Mouse (Mus musculus) frontal cortex, postnatal 14 days (tissue): ENCODE results near the gene Hddc3.
"Not testable (repeated sequence)": the region's sequence is repeated elsewhere in the genome, so short reads cannot be mapped to it uniquely, and the experiment has no call there.

Source experiments
- DNase-seq, 2 experiments: peaks; one replicate each; pipeline ENCODE4 v3.0.0; 2022; ENCODE audit warnings: low spot score in 2 of 2

Hddc3 gene

GRCm38 (mm10) chr7:80369967-80370431 lies 27.1 kb downstream of the Hddc3 start:
- no peak for DNase-seq

GRCm38 (mm10) chr7:80370649-80371040 lies 27.7 kb downstream of the Hddc3 start:
- DNase-seq, result peak; percentile 73 to 76

- peak in 1 of 2 experiments; percentile 67 for DNase-seq
Measured at GRCm38 (mm10) chr7:80371041-80371751, 28.3 kb downstream of the Hddc3 start, which contains the start of gene Man2a2. Gene Man2a2, minus strand, starts transcription at chr7:80371375.

GRCm38 (mm10) chr7:80372166-80372565 lies 29.3 kb downstream of the Hddc3 start:
- DNase-seq, result no peak

GRCm38 (mm10) chr7:80372667-80373066 lies 29.8 kb downstream of the Hddc3 start:
- DNase-seq, result no peak

- no peak for DNase-seq
Measured at GRCm38 (mm10) chr7:80373352-80373751, 30.4 kb downstream of the Hddc3 start.

GRCm38 (mm10) chr7:80373850-80374249 lies 30.9 kb downstream of the Hddc3 start:
- DNase-seq, result no peak

- DNase-seq, result no peak
Measured at GRCm38 (mm10) chr7:80374280-80374679, 31.4 kb downstream of the Hddc3 start.

- DNase-seq, result no peak
Measured at GRCm38 (mm10) chr7:80374733-80375132, 31.8 kb downstream of the Hddc3 start.

GRCm38 (mm10) chr7:80375376-80376039 lies 32.6 kb downstream of the Hddc3 start:
- no peak for DNase-seq

GRCm38 (mm10) chr7:80376192-80376591 lies 33.3 kb downstream of the Hddc3 start:
- DNase-seq, result no peak

- no peak for DNase-seq
Measured at GRCm38 (mm10) chr7:80377471-80377870, 34.6 kb downstream of the Hddc3 start.

- no peak for DNase-seq
Measured at GRCm38 (mm10) chr7:80379531-80379930, 36.6 kb downstream of the Hddc3 start.

GRCm38 (mm10) chr7:80382919-80383318 lies 40.0 kb downstream of the Hddc3 start:
- no peak for DNase-seq

GRCm38 (mm10) chr7:80386235-80386930 lies 43.5 kb downstream of the Hddc3 start:
- DNase-seq, result peak; percentile 74 to 91

- no peak for DNase-seq
Measured at GRCm38 (mm10) chr7:80387033-80387632, 44.2 kb downstream of the Hddc3 start.

GRCm38 (mm10) chr7:80387633-80388543 lies 45.0 kb downstream of the Hddc3 start, which contains the start of gene Fes:
Gene Fes, minus strand, starts transcription at chr7:80387946.
- no peak for DNase-seq

GRCm38 (mm10) chr7:80392119-80392518 lies 49.2 kb downstream of the Hddc3 start:
- no peak for DNase-seq

- no peak for DNase-seq
Measured at GRCm38 (mm10) chr7:80394600-80394999, 51.7 kb downstream of the Hddc3 start.

GRCm38 (mm10) chr7:80396427-80396826 lies 53.5 kb downstream of the Hddc3 start:
- not testable (repeated sequence) for DNase-seq

GRCm38 (mm10) chr7:80397986-80398385 lies 55.1 kb downstream of the Hddc3 start:
- no peak for DNase-seq
